Mouse (Mus musculus) CH12.LX (cell line): ENCODE measurements around the gene Camkk2.

ENCODE experiments used
- CTCF ChIP-seq, 2 experiments: IDR thresholded peaks in 1 of 2; conservative IDR thresholded peaks in 1 of 2; 2 replicates each; pipeline ENCODE4 v1.5.1; 2011 to 2012; ENCODE audit warnings: low read depth in 2 of 2, low read length in 2 of 2, improper control_type of control experiment in 1 of 2, inconsistent platforms in 1 of 2, mild to moderate bottlenecking in 1 of 2, moderate library complexity in 1 of 2
- EP300 ChIP-seq: IDR thresholded peaks from 2 replicates; pipeline ENCODE4 v1.6.1; 2011; ENCODE audit warnings: low read length, improper control_type of control experiment
- PAX5 ChIP-seq: IDR thresholded peaks from 2 replicates; pipeline ENCODE4 v1.6.1; 2012; ENCODE audit warnings: low read length, inconsistent platforms, mixed read lengths
- POLR2A ChIP-seq: IDR thresholded peaks from 2 replicates; pipeline ENCODE4 v1.6.1; 2011; ENCODE audit warnings: low read depth, mild to moderate bottlenecking, improper control_type of control experiment, low read length
- TBP ChIP-seq: conservative IDR thresholded peaks from 2 replicates; pipeline ENCODE4 v1.6.1; 2011; ENCODE audit warnings: low read depth, low read length, improper control_type of control experiment
- ZC3H11A ChIP-seq: IDR thresholded peaks from 2 replicates; pipeline ENCODE4 v1.6.1; 2012; ENCODE audit warnings: low read depth, mild to moderate bottlenecking, inconsistent platforms, low read length, improper control_type of control experiment
- ZMIZ1 ChIP-seq: IDR thresholded peaks from 2 replicates; pipeline ENCODE4 v1.6.1; 2012; ENCODE audit warnings: low read depth, mild to moderate bottlenecking, inconsistent platforms, low read length, improper control_type of control experiment

GRCm38 (mm10) chr5:122778231-122779226, 680 bp downstream of the Camkk2 start:
- TF ChIP-seq CTCF (conservative IDR thresholded peaks at IDR 0.05 in 1 of 2, IDR thresholded peaks at IDR 0.05 in 1 of 2; ENCODE audit: low read depth in 2 of 2, low read length in 2 of 2) (no peak), ZC3H11A (no peak), TBP (no peak), POLR2A (no peak), ZMIZ1 (no peak), EP300 (no peak), PAX5 (no peak)
